Mouse (Mus musculus) gastrocnemius, postnatal 4 days (tissue): ENCODE measurements around the gene Gm10762. TPM values are rescaled to one million over a fixed set of nuclear protein-coding genes. Genes with fewer than 3 reads are reported as not detected.
"Not testable (repeated sequence)": the region's sequence is repeated elsewhere in the genome, so short reads cannot be mapped to it uniquely, and the experiment has no call there.

Source experiments
- DNase-seq, 2 experiments: peaks; one replicate each; pipeline ENCODE4 v3.0.0; 2021 to 2022; ENCODE audit warnings: low spot score in 2 of 2, mixed read lengths in 2 of 2
- long read RNA-seq, 2 experiments: library from polyadenylated mRNA; stranded (forward); transcript quantifications; one replicate each; pipeline ENCODE4 v2.0.0; 2021
- total RNA-seq, 2 experiments: library from RNA; stranded (reverse); gene quantifications; 2 replicates each; pipeline ENCODE4 v1.2.3; 2021

Gene Gm10762
- 1 to 10 TPM; 8.3 to 8.6 TPM for total RNA-seq
- long read RNA-seq, experiment 1, transcript Gm10762-201 (1 exons, 1,133 nt): major isoform, 13 of 13 reads
- long read RNA-seq, experiment 1, partial matches to known transcripts: 0 of 13 reads
- long read RNA-seq, experiment 1, other reads (novel, unspliced or antisense): 0 of 13 reads
- long read RNA-seq, experiment 2, transcript Gm10762-201 (1 exons, 1,133 nt): major isoform, 17 of 17 reads
- long read RNA-seq, experiment 2, partial matches to known transcripts: 0 of 17 reads
- long read RNA-seq, experiment 2, other reads (novel, unspliced or antisense): 0 of 17 reads

GRCm38 (mm10) chr2:128967661-128968441 lies at the start of gene Gm10762:
Gene Gm10762 (minus strand): TSS chr2:128967725.
- DNase-seq: peak; percentile 59 to 78

- DNase-seq: not testable (repeated sequence)
Observed at GRCm38 (mm10) chr2:129008867-129009266, 41.3 kb upstream of the Gm10762 start.

GRCm38 (mm10) chr2:129006194-129006749 lies 38.7 kb upstream of the Gm10762 start:
- DNase-seq: no peak

GRCm38 (mm10) chr2:129004872-129005271 lies 37.3 kb upstream of the Gm10762 start:
- no peak for DNase-seq

- DNase-seq: no peak
Observed at GRCm38 (mm10) chr2:128984746-128985145, 17.2 kb upstream of the Gm10762 start.

GRCm38 (mm10) chr2:128975572-128975971 lies 8.0 kb upstream of the Gm10762 start:
- no peak for DNase-seq

- DNase-seq: no peak
Observed at GRCm38 (mm10) chr2:128972301-128972700, 4.8 kb upstream of the Gm10762 start.

GRCm38 (mm10) chr2:128968475-128969083 lies 1.1 kb upstream of the Gm10762 start:
- DNase-seq: no peak

- DNase-seq: peak; percentile 98
Observed at GRCm38 (mm10) chr2:128966641-128967580, 614 bp downstream of the Gm10762 start, which contains the start of gene Zc3h6. Gene Zc3h6 (plus strand): TSS chr2:128967402.

- DNase-seq: no peak
Observed at GRCm38 (mm10) chr2:128966236-128966635, 1.3 kb downstream of the Gm10762 start.

- DNase-seq: no peak
Observed at GRCm38 (mm10) chr2:128965505-128966105, 1.9 kb downstream of the Gm10762 start.

- no peak for DNase-seq
Observed at GRCm38 (mm10) chr2:128954186-128954585, 13.3 kb downstream of the Gm10762 start.

- no peak for DNase-seq
Observed at GRCm38 (mm10) chr2:128947962-128948588, 19.4 kb downstream of the Gm10762 start.

- DNase-seq: peak; percentile 94 to 97
Observed at GRCm38 (mm10) chr2:128943538-128944528, 23.7 kb downstream of the Gm10762 start, which contains the start of gene Zc3h8. Gene Zc3h8 (minus strand): TSS chr2:128944077.

GRCm38 (mm10) chr2:128936256-128936655 lies 31.3 kb downstream of the Gm10762 start:
- DNase-seq: no peak

GRCm38 (mm10) chr2:128930704-128931103 lies 36.8 kb downstream of the Gm10762 start:
- DNase-seq: no peak

GRCm38 (mm10) chr2:128928446-128928845 lies 39.1 kb downstream of the Gm10762 start:
- no peak for DNase-seq

- DNase-seq: no peak
Observed at GRCm38 (mm10) chr2:128924799-128925198, 42.7 kb downstream of the Gm10762 start.
